Mouse (Mus musculus): ENCODE measurements at regions not wholly inside any gene's neighbourhood (a gene's known extent, or its start where the extent isn't known, plus 50 kb on each side); places are given as distances from the start of the nearest gene placed in this dataset.

DNA sequence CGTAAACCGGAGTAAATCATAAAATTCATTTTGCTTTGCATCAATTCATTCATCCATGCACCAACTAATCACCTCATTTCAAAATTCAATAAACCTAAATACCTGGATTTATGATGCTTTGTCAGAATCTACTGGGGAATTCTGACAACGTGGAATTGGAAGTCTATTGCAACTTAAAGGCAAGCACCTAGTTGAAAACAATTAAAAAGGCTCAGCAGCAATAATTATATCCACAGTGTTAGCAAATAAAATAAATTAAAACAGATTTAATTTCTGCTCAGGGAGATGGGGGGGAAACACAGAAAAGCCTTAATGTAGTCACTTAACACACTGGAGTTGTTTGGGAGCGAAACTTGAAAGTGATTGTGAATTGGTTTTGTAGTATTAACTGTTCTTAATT lies 430.3 kb upstream of the Tenm3 start:
- H3K9ac ChIP-seq = no peak overlapping the region
- no peak overlapping the region for H3K4me3 ChIP-seq
- no peak for ATAC-seq (ENCODE audit: low FRiP score)
- no peaks in the 10 kb centered on the region for H3K27me3 ChIP-seq
- 73% methylated on average over 4 of the region's 4 CpGs for WGBS
- no peaks in the 10 kb centered on the region for H3K9me3 ChIP-seq
- no peaks in the 10 kb centered on the region for H3K4me1 ChIP-seq (replicated peaks)
- H3K36me3 ChIP-seq = no peaks in the 10 kb centered on the region
- H3K27ac ChIP-seq = no peak overlapping the region
- H3K4me2 ChIP-seq = no peak overlapping the region

DNA sequence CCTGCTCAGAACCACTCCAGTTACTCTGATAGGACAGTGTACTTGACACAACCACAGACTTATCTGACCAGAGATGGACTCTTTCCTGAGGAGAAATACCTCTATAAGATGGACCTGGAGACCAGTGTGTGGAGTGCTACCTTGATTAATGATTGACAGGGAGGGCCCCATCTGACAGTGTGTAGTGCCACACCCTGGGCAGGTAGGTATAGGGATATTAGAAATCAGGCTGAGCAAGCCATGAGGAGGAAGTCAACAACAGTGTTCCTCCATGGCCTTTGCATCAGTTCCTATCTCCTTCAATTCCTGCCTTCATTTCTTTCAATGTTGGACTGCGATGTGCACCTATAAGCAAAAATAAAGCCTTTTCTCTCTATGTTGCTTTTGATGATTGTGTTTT lies 429.4 kb upstream of the Tenm3 start:
- H3K4me3 ChIP-seq = no peak overlapping the region
- 93% methylated on average over 1 of the region's 1 CpGs for WGBS
- no peak for ATAC-seq (ENCODE audit: low FRiP score)

DNA sequence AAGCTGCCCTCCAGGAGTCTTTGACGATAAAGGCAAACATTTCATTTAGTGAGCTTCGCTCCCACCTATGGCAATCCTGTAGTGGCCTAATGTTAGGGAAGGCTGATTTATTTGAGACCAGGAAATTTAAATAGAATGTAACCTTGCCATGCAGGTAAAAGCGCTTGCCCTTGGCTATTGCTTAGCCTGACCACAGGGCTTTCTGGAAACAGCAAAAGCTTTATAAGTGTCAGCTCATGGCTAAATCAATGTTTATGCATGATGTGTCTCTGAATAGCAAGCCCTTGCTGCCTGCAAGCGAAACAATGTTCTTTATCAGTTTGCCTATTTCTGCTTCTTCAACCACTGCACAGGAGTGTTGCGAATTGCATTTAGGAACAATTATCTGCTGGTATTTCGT lies 419.7 kb upstream of the Tenm3 start:
- ATAC-seq (ENCODE audit: low FRiP score) = peak; percentile 32; the same call in 1 of the 2 replicates
- no peaks in the 10 kb centered on the region for H3K36me3 ChIP-seq
- no peaks in the 10 kb centered on the region for H3K27me3 ChIP-seq
- peaks cover 27% of the 10 kb centered on the region for H3K4me1 ChIP-seq (replicated peaks)
- no peak overlapping the region for H3K4me3 ChIP-seq
- H3K9me3 ChIP-seq = no peaks in the 10 kb centered on the region
- no peak overlapping the region for H3K27ac ChIP-seq
- H3K4me2 ChIP-seq = no peak overlapping the region
- 31% methylated on average over 6 of the region's 6 CpGs for WGBS
- H3K9ac ChIP-seq = no peak overlapping the region

More for the DNA sequence above, 429.4 kb upstream of the Tenm3 start:
- no peaks in the 10 kb centered on the region for H3K36me3 ChIP-seq
- no peaks in the 10 kb centered on the region for H3K27me3 ChIP-seq
- no peaks in the 10 kb centered on the region for H3K9me3 ChIP-seq
- no peak overlapping the region for H3K9ac ChIP-seq
- no peak overlapping the region for H3K4me2 ChIP-seq
- H3K27ac ChIP-seq = no peak overlapping the region
- H3K4me1 ChIP-seq (replicated peaks) = no peaks in the 10 kb centered on the region

DNA sequence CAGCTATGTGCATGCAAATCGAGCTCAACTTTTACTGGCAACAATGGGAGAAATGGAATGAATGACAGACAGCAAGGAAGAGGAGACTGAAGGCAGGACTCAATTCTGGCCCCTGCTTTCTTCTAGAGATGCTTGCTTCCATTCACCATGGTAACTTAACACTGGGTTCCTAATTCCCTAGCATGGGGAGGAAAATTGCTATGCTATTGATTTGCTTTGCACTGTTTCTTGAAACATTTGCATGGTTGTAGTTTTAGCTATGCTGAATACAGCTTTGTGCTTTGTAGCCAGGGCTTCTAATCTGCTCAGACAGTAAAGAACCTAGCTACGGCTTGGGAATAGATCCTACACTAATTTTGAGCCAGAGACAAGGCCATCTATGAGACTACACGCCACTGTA lies 419.0 kb upstream of the Tenm3 start:
- WGBS = 12% methylated on average over 3 of the region's 3 CpGs
- Histone ChIP-seq H3K4me3 (no peak overlapping the region), H3K4me1 (replicated peaks) (peaks cover 27% of the 10 kb centered on the region), H3K9ac (no peak overlapping the region), H3K27me3 (no peaks in the 10 kb centered on the region), H3K36me3 (no peaks in the 10 kb centered on the region), H3K9me3 (no peaks in the 10 kb centered on the region), H3K27ac (0 out of 2 replicates have a peak overlapping the region, but pooled peaks have one; percentile 1), H3K4me2 (no peak overlapping the region)
- ATAC-seq (ENCODE audit: low FRiP score) = no peak

DNA sequence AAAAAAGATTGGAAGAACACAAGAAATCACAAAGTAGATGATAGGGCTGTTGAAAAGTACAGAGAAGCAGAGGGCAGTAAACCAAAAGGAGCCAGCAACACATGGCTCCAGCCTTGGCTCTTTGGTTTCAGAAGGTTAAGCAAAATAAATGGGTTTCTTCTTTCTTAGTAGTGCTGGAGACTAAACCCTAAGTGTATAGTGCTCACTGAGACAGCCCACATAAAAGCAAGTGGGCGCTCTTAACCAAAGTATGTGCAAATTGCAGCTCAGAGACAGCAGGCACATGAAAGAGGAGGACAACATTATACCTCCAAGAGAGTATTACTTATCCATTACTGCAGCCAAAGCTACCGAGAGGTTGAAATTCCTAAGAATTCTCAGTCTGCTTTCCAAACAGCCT lies 412.2 kb upstream of the Tenm3 start:
- H3K4me2 ChIP-seq = no peak overlapping the region
- H3K9me3 ChIP-seq = no peaks in the 10 kb centered on the region
- no peak overlapping the region for H3K4me3 ChIP-seq
- ATAC-seq (ENCODE audit: low FRiP score) = no peak
- H3K27me3 ChIP-seq = no peaks in the 10 kb centered on the region
- 88% methylated on average over 2 of the region's 2 CpGs for WGBS
- no peaks in the 10 kb centered on the region for H3K36me3 ChIP-seq
- H3K4me1 ChIP-seq (replicated peaks) = peaks cover 2% of the 10 kb centered on the region; the same call in 1 of the 2 replicates
- H3K27ac ChIP-seq = no peak overlapping the region
- no peak overlapping the region for H3K9ac ChIP-seq

DNA sequence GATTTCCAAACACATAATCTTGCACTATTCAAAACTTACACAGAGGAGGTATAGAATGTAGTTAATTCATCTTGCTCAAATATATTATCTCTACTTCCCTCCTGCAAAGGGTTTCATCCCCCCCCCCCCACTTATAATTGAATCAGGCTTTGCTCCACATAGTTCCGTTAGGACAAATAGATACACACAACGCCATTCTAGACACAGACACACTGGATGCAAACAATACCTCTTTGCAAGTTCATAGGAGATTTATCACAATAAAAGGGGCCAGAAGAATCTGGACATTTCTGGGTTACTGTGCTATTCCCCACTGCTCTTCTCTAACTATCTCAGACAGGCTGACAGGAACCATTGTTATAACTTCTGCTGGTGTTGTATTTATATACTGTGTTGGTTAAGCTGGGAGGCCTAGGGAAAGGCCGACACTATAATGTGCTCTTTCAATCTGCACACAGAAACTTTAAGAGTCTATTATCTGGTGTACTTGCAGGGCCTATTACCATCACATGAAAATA lies 410.6 kb upstream of the Tenm3 start:
- no peak overlapping the region for H3K4me3 ChIP-seq
- H3K4me1 ChIP-seq (replicated peaks) = no peaks in the 10 kb centered on the region
- H3K4me2 ChIP-seq = no peak overlapping the region
- no peaks in the 10 kb centered on the region for H3K9me3 ChIP-seq
- WGBS = 33% methylated on average over 3 of the region's 3 CpGs
- H3K27ac ChIP-seq = no peak overlapping the region
- H3K9ac ChIP-seq = no peak overlapping the region
- no peaks in the 10 kb centered on the region for H3K36me3 ChIP-seq
- H3K27me3 ChIP-seq = no peaks in the 10 kb centered on the region
- ATAC-seq (ENCODE audit: low FRiP score) = no peak

DNA sequence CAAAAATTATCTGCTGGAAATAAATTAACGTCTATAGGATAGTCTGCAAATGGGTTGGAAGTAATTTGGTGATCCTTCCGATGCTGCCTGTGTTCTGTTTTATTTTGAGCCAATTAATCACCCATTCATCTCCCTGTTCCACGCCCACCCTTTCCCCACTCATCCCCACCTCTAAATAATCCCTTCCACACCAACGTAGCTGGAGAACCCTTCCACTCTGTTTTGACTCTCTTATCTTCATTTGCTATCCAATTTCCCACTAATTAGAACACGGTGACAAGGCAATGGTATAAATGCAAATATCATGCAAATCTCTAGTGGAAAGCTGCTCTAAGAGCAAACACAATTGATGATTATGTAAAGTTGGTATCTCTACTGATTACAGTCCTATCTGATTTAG lies 399.3 kb upstream of the Tenm3 start:
- H3K27ac ChIP-seq = no peak overlapping the region
- H3K4me2 ChIP-seq = no peak overlapping the region
- no peaks in the 10 kb centered on the region for H3K9me3 ChIP-seq
- no peak overlapping the region for H3K4me3 ChIP-seq
- no peaks in the 10 kb centered on the region for H3K36me3 ChIP-seq
- 32% methylated on average over 5 of the region's 5 CpGs for WGBS
- no peaks in the 10 kb centered on the region for H3K27me3 ChIP-seq
- H3K4me1 ChIP-seq (replicated peaks) = peaks cover 3% of the 10 kb centered on the region; the same call in 1 of the 2 replicates
- no peak overlapping the region for H3K9ac ChIP-seq
- no peak for ATAC-seq (ENCODE audit: low FRiP score)

DNA sequence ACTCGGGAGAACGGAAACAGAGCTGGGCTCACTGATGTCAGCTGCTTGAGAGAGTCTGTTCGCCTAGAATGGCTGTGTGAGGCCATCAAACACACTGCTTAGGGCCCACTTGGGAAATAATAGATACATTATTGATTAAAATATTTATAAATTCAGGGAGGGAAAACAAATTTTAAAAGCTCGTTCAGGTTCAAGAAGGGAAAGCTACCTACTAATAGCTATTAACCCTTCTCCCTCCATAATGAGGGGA lies 393.0 kb upstream of the Tenm3 start:
- no peak overlapping the region for H3K9ac ChIP-seq
- H3K4me1 ChIP-seq (replicated peaks) = peaks cover 6% of the 10 kb centered on the region; the same call in 1 of the 2 replicates
- WGBS = 29% methylated on average over 4 of the region's 4 CpGs
- no peaks in the 10 kb centered on the region for H3K36me3 ChIP-seq
- H3K4me3 ChIP-seq = no peak overlapping the region
- no peak for ATAC-seq (ENCODE audit: low FRiP score)
- H3K4me2 ChIP-seq = no peak overlapping the region
- H3K27me3 ChIP-seq = no peaks in the 10 kb centered on the region
- peak overlapping the region; percentile 67 for H3K27ac ChIP-seq
- no peaks in the 10 kb centered on the region for H3K9me3 ChIP-seq

DNA sequence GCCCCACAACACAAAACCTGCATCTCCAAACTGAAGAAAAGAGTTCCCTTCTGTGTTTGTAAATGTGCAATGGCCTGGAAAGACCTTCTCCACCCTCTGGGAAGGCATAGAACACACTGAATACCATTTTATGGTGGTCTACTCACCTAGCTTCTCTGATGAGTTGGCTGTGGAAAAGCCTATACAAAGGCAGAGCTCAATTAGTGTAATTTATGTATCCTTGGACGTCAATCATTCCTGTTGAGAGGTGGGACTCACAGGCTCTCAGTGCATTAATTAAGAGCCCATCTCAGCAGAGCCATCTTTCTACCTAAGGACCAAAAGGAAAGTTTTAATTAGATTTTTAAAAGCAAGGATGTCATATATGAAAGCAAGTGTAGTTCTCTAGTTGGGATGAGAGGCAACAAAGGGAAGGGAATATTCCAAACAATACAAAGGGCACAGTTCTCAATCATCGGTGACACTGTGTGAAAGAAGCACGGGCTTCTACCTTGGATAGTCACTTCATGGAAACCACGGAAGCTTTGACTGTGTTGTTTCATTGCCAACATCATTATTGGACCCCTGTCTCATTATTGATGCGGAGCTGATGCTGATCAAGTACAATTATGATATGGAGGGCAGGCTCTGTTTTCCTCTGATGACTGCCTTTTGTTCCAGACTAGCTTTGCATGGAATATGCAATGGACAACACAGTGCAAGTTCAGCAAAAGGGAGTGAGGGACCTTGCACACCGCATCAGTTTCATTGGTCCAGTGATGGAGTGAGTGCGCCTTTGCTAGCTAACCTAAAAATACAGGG lies 392.5 kb upstream of the Tenm3 start:
- Histone ChIP-seq H3K9ac (no peak overlapping the region), H3K9me3 (no peaks in the 10 kb centered on the region), H3K27ac (peak overlapping the region; percentile 67), H3K4me2 (no peak overlapping the region), H3K27me3 (no peaks in the 10 kb centered on the region), H3K4me3 (no peak overlapping the region), H3K4me1 (replicated peaks) (peaks cover 6% of the 10 kb centered on the region; the same call in 1 of the 2 replicates), H3K36me3 (no peaks in the 10 kb centered on the region)
- no peak for ATAC-seq (ENCODE audit: low FRiP score)
- WGBS = 48% methylated on average over 7 of the region's 7 CpGs

DNA sequence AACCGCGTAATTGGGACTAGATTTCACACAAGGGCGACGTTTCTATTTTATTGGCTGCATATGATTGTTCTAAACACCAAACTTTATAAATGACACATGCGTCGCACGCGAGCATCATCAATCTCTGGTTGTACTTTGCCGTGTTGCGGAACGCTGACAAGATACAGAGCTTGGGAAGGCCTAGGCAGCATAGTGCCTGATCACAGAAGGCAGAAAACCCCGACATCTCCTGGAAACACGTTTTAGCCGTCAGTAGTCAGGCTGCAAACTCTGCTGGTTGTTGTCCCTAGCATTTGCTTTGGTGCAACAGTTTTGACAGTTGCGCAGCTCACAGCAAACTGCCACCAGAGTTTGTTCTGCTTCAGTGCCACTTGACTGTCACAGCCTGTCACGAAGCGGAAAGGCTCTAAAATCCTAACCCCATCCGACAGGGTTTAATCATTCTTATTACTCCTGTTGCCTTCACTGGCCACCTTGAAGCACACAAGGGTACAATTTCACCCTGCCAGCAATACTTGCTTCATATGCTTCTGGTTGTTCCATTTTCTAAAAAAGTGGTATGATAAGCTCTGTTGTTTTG lies 380.2 kb upstream of the Tenm3 start:
- Histone ChIP-seq H3K4me3 (no peak overlapping the region), H3K4me1 (replicated peaks) (no peaks in the 10 kb centered on the region), H3K27ac (no peak overlapping the region), H3K36me3 (no peaks in the 10 kb centered on the region), H3K9me3 (no peaks in the 10 kb centered on the region), H3K4me2 (no peak overlapping the region), H3K9ac (no peak overlapping the region), H3K27me3 (no peaks in the 10 kb centered on the region)
- 66% methylated on average over 18 of the region's 18 CpGs for WGBS
- no peak for ATAC-seq (ENCODE audit: low FRiP score)

DNA sequence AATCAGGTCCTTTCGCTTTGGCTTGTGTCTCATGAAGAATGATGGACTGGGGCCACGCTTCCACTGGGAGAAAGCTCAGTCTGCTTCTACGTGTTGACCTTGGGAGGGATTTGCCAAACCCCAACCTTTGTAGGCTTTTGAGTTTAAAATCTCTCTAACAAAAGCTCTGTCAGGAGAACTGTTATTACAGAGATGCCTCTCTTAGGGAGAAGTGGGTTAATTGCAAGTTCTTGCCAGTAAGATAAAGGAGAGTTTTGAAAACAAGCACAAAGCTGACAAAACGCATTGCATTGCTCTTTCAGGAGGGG lies 351.5 kb upstream of the Tenm3 start:
- H3K27me3 ChIP-seq = no peaks in the 10 kb centered on the region
- no peak overlapping the region for H3K27ac ChIP-seq
- H3K9ac ChIP-seq = no peak overlapping the region
- ATAC-seq (ENCODE audit: low FRiP score) = no peak
- 60% methylated on average over 4 of the region's 4 CpGs for WGBS
- no peaks in the 10 kb centered on the region; the same call in 1 of the 2 replicates for H3K4me1 ChIP-seq (replicated peaks)
- H3K36me3 ChIP-seq = no peaks in the 10 kb centered on the region
- no peaks in the 10 kb centered on the region for H3K9me3 ChIP-seq
- no peak overlapping the region for H3K4me3 ChIP-seq
- H3K4me2 ChIP-seq = no peak overlapping the region

DNA sequence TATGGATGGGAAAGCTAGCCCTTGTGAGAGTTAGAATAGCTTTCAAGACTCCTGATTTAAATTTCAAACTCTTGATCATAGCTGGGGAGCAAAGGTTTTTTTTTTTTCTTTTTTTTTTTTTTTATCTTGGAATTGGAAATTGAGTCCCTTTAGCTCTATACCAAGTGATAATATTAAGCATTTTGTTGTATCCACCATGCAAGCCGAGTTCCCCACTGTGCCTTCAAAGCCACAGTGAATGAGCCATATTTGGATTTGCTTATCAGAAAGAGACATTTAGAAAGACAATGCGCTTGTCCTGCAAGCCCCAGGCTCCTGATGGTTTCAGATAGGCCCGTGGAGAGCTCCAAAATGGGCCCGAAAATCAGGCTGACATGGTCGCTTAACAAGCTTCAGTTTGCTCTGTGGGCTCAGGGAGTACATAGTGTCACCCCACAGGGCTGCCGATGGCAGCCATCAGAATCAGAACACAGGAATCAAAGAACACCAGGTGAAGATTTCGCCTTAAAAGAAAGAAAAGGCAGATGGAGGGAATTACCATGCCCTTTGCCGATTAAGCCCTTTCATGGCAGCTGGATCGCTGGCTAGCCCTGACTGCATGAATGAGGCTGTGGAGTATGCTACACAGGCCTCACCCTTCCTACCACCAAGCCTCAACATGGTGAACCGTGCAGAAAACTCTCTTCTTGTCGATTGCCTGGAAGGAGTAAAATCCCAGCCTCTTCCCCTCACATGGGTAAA lies 351.0 kb upstream of the Tenm3 start:
- H3K9me3 ChIP-seq = no peaks in the 10 kb centered on the region
- H3K36me3 ChIP-seq = no peaks in the 10 kb centered on the region
- no peak overlapping the region for H3K4me3 ChIP-seq
- H3K4me2 ChIP-seq = no peak overlapping the region
- H3K9ac ChIP-seq = no peak overlapping the region
- WGBS = 39% methylated on average over 11 of the region's 11 CpGs
- no peaks in the 10 kb centered on the region; the same call in 1 of the 2 replicates for H3K4me1 ChIP-seq (replicated peaks)
- ATAC-seq (ENCODE audit: low FRiP score) = no peak
- no peak overlapping the region for H3K27ac ChIP-seq
- H3K27me3 ChIP-seq = no peaks in the 10 kb centered on the region

Measured in hindbrain, embryonic 13.5 days (tissue).